Mouse (Mus musculus) adrenal gland, adult 8-10 months (tissue): ENCODE results near the gene Otub2. TPM values are rescaled to one million over a fixed set of nuclear protein-coding genes. Genes with fewer than 3 reads are reported as not detected.

Experiments
- DNase-seq: peaks from one replicate; pipeline ENCODE4 v3.0.0; 2022
- total RNA-seq, 4 experiments: library from RNA; stranded (reverse); gene quantifications; 2 replicates each; pipeline ENCODE4 v1.2.4; 2022

Otub2 gene
- 1 to 10 TPM; 3.8 to 6.6 (median 4.5) TPM for total RNA-seq

GRCm38 (mm10) chr12:103388505-103389347 lies at the start of gene Otub2:
Gene Otub2, plus strand, starts transcription at chr12:103388682.
- DNase-seq, result peak; percentile 96

- no peak for DNase-seq
These were observed 47.3 kb upstream of the Otub2 start for GRCm38 (mm10) chr12:103341212-103341611.

GRCm38 (mm10) chr12:103343456-103343855 lies 45.0 kb upstream of the Otub2 start:
- no peak for DNase-seq

GRCm38 (mm10) chr12:103344934-103345333 lies 43.5 kb upstream of the Otub2 start:
- peak; percentile 50 for DNase-seq

- DNase-seq, result no peak
These were observed 41.5 kb upstream of the Otub2 start for GRCm38 (mm10) chr12:103346945-103347344.

- no peak for DNase-seq
These were observed 41.1 kb upstream of the Otub2 start for GRCm38 (mm10) chr12:103347406-103347805.

- peak; percentile 60 for DNase-seq
These were observed 40.0 kb upstream of the Otub2 start for GRCm38 (mm10) chr12:103348506-103348905.

- no peak for DNase-seq
These were observed 35.7 kb upstream of the Otub2 start for GRCm38 (mm10) chr12:103352735-103353134.

- peak; percentile 82 for DNase-seq
These were observed 34.9 kb upstream of the Otub2 start for GRCm38 (mm10) chr12:103353538-103353937.

GRCm38 (mm10) chr12:103355746-103356414 lies 32.6 kb upstream of the Otub2 start, which contains the start of gene Asb2:
Gene Asb2, minus strand, starts transcription at chr12:103356001.
- no peak for DNase-seq

- DNase-seq, result no peak
These were observed 32.1 kb upstream of the Otub2 start for GRCm38 (mm10) chr12:103356415-103356748.

- DNase-seq, result no peak
These were observed 30.3 kb upstream of the Otub2 start for GRCm38 (mm10) chr12:103358216-103358615.

GRCm38 (mm10) chr12:103358951-103359801 lies 29.3 kb upstream of the Otub2 start:
- no peak for DNase-seq

GRCm38 (mm10) chr12:103360812-103361211 lies 27.7 kb upstream of the Otub2 start:
- no peak for DNase-seq

- no peak for DNase-seq
These were observed 26.8 kb upstream of the Otub2 start for GRCm38 (mm10) chr12:103361539-103362307.

- DNase-seq, result no peak
These were observed 26.1 kb upstream of the Otub2 start for GRCm38 (mm10) chr12:103362336-103362735.

- DNase-seq, result no peak
These were observed 21.3 kb upstream of the Otub2 start for GRCm38 (mm10) chr12:103367171-103367570.

GRCm38 (mm10) chr12:103367620-103368325 lies 20.7 kb upstream of the Otub2 start:
- no peak for DNase-seq

- no peak for DNase-seq
These were observed 20.2 kb upstream of the Otub2 start for GRCm38 (mm10) chr12:103368326-103368669.

GRCm38 (mm10) chr12:103368777-103369176 lies 19.7 kb upstream of the Otub2 start:
- DNase-seq, result no peak

GRCm38 (mm10) chr12:103370861-103371260 lies 17.6 kb upstream of the Otub2 start:
- DNase-seq, result no peak
